Mouse (Mus musculus) thymus, postnatal 25 days (tissue): ENCODE measurements around the gene Nrg4.

Experiments used
- DNase-seq: peaks from one replicate; pipeline ENCODE4 v3.0.0; 2022

Nrg4 gene

DNA sequence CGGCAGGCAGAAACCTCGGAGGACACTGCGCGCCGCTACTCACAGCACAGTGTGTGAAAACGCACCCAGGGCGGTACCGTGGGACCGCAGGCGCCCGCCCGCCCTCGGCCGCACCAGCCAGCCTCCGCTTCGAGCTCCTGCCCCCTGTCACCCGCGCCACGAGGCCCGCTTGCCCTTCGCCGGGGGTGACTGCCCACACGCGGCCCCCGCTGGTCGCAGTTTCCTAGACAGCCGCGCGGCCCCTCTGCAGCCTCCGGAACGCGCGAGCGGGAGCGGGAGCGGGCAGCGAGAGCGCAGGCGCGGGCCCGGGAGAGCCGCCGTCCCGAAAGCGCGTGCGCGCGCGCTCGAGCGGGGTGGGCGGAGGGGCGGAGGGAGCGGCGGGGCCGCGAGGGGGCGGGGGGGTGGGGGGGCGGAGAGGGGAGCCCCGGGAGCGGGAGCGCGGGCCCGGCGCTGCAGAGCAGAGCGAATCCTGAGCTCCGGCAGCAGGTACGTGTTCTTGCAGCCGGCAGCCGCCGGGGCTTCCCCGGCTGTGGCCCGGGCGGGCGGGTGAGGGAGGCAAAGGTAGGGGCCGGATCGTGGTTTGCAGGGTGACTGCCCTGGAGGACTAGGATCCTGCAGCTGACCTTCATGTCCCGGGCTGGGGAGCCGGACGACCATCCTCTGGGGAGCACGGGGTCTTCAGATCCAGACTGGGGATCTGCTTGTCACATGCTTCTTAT is at the start of gene Nrg4, which contains the start of gene Tmem266:
TSS of gene Nrg4 (minus strand) at position 330 of the 719 bp plus-strand sequence.
TSS of gene Tmem266 (plus strand) at position 399 of the 719 bp plus-strand sequence.
- DNase-seq: peak; percentile 78

DNA sequence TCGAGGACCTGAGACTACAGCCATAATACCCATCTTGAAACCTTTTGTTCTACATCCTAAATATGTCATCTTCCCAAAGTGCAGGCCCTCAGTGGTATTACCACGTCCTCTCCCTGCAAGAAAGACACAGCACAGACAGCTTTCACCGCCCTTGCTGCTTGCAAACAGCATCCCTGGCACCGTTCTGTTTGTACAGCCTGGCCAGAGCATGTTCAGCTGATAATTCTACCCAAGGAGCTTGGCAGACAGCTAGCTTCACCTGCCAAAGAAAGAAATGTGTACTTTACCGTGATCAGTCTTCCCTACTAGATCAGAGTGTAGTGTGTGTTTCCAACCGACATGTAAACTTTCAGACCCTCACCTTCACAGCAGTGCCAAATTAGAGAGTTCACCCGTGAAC is 45.3 kb upstream of the Nrg4 start:
- no peak for DNase-seq

DNA sequence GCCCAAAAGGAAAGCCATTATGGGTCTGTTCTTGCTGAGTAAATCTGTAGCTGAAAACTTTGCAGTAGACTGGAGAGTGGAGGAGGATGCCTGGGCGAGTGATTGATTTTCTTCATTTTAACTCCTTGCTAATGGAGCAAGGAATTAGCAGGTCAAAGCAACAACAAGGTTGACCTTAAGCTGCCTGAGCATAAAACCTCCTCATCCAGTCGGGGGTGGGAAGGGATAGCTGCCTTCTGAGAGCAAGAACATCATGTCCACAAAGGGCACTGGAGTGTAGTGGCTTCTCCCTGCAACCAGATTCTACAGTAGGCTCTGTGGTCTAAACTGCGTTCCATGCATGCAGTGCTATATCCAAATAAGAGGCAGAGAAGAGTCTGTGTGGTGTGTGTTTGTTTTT is 41.4 kb upstream of the Nrg4 start:
- no peak for DNase-seq

DNA sequence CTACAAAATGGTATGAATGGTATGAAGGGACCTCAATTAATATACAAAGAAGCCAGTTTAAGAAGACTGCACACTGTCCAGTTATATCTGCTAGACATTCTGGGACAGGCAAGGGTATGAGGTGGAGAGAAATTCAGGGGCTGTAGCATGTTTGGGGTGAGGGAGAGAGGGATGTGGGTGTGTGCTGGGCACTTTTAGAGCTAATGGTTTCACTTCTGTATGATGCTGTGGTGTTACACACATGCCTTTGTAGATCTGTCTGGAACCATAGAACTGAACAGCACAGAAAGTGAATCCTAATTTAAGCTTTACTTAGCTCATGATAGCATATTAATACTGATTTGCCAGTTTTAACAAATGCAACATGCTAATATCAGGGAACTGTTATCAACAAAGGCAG is 37.1 kb upstream of the Nrg4 start:
- DNase-seq: no peak

DNA sequence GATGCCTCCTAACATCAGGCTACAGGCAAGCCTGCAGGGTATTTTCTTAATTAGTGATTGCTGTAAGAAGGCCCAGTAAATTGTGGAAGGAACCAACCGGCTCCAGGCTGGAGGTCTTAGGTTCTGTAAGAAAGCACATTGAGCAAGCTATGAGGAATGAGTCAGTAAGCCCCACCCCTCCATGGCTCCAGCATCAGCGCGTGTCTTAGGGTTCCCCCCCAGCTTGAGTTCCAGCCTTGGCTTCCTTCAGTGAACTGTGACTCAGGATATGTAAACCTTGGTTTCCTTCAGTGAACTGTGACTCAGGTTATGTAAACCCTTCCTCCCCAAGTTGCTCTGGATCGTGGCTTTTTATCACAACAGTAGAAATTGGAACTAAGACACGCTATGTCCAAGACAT is 35.3 kb upstream of the Nrg4 start:
- DNase-seq: no peak

DNA sequence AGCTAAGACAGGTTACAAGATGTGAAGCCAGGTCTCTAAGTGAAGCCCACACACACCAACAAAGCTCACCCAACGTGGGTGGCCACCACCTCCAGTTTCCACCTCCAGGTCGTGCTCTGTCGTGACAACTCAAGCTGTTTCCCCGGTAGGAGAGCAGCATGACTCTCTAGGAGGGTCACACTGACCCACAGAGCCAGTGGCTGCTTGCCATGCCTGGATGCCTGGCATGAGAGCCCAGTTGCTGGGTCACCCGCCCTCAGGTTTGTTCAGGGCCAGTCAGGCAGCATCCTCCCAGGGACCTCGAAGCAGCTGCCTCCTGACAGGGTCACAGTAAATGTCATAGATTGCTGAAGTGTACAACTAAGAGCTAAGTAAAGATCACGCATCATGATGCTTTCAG is 34.2 kb upstream of the Nrg4 start:
- DNase-seq: no peak

DNA sequence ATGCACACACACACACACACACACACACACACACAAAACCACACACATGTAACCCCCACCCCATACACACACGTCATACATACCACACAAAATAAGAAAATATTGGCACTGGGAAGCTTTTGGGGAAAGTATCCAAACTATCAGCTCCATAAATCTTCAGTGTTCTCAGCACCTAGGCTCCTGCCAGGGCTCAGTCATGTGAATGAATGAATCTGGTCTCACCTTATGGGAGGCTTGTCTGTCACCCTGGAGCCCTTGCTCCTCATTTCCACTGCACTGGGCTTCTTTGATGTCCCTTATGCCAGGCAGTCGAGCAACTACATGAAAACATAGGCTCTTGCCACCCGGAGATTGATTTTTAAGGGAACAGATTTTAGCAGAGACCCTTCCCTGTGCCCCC is 33.7 kb upstream of the Nrg4 start:
- no peak for DNase-seq

DNA sequence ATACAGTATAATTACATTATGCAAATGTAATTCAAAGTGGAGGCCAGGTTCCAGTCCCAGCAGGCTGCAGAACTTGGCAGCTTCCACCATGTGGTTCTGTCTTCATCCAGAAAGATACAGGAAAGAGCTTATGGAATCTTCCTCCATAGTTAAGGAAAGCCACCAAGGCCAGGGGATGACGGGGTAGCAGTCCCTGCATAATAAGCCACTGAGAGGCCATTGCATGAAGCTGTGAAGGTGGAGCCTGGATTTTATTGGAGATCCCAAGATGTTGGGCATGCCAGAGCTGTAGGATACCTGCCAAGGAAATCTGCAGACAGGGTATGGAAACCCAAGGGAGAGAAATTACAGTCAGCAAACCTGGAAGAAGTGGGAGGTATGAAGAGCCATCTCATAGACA is 30.5 kb upstream of the Nrg4 start:
- DNase-seq: no peak

DNA sequence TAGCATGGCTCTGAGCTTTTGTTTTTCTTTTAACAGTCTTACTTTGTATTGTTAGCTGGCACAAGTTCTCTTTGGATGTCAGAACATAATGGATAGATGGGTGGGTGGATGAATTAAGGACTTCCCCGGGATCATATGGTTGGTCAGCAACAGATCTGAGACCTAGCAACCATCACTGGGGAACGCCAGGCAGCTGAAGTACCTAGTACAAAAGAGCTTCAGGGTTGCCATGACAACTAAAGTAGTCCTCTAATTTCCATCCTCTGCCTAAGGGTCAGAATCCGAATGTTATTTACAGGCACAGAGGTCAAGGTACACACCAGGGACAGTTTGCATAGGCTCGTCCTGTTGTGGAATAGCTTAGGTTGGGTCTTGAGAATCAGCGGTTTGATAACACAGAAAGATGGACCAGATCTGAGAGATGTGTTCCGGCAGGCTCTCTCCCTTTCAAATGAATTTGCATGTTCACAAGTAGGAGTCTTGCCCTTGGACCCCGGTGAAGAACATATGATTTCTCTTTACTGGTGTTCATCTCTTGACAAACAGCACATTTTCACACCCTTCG is 28.7 kb upstream of the Nrg4 start:
- DNase-seq: no peak

DNA sequence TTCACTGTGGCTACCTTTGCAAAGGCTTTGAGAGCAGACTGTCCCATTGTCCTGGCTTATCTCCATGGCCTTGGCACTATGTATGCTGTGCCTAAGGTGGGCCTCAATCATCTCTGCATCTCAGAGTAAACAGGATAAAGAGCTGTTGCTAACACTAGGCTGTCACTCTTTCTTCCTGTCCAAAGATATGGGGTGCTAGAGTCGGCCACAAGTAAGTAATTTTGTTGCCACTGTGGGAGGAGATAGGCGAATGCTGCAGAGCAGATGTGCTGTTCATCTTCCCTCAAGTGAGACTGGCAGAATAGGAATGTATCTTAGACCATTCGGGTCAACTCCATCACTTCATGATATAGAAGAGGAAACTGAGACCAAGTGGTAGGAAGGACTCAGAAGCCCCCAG is 28.0 kb upstream of the Nrg4 start:
- no peak for DNase-seq

DNA sequence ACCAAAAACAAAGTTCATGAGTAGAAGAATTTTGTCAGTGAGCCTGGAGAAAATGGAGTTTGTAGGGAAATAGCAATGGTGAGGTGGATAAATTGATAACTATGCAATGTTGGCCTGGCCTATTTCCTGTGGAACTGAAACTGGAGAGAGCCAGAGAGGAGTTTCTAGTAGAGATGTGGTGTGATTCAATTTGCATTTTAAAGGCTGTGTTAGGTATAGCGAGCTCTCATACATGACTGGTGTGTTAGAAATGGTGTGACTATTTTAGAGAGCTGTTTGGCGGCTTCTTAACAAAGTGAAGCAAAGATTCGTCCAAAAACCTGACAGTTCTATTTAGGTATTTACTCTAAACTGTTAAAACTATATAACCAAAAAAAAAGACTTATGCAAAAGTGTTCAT is 22.0 kb upstream of the Nrg4 start:
- DNase-seq: no peak

DNA sequence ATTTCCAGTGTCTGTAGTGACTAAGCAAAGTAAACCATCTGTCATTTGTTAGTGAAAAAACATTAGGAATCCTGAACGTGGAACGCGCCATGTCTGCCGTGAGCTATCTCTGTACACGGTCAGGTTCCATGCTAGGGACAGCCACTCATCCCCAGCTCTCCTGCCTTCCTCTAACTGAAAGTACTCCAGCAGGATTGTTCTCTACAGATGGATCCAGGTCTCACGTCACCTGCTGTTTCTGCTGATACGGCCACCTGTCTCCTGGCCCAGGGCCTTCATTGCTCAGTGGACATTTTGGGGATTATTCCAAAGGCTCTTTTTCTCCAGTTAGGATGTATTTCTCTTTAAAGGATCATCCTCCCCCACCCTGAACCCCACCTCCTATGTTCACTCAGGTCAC is 18.7 kb upstream of the Nrg4 start:
- DNase-seq: no peak

DNA sequence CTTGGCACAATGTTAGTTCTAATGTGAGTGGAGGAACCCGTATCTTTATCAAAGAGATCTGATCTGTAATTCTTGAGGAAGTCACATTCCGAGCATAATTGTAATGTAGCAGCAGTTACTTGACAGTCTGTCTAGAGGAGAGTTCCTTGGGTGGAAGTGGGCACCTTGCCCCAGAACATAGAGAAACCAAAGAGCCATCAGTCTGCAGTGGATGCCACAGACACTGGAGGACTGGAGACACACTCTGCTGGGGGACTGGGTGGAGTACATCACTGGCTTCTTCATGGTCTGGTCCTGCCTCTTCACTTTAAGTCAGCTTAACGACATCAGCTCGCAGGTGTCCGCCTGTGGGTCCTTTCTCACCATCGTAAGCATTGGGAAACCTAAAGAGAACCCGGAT is 17.5 kb upstream of the Nrg4 start:
- DNase-seq: no peak

DNA sequence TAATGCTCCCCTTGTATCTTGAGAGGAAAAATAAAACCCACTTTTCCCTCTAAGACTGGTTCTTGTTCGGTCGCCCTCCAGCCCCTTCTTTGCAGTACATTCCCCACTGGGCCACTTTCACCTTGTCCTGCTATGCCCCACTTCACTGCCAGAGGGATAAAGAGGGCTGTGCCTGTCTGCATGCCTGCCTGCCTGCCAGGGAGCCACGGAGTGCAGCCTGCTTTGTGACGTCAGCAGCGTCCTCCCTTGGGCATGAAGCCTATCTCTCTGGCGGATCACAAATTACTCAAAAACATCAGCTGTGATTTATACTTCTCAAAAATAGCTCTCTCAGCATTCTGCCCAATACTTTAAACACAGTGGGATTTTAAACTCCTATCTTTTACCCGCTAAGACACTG is 6.3 kb upstream of the Nrg4 start:
- no peak for DNase-seq

DNA sequence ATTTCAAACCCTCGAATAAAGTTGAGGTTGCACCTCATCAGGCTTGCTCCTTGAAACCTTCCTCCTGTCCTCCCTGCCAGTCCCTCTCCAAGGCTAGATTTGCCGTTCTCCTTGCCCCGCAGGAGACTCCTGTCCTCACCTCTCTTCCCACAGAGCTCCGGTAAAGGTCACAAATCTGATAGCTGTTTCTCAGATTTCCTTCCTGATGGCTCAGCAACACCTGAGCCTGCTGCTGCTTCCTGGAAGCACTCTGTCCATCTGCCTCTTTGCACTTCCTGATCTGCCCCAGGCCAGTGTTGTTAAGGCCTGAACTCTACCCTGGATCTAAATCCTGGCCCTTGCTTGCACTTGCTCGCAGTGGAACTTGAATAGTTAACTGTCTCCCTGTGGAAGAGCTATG is 5.8 kb upstream of the Nrg4 start:
- DNase-seq: no peak

DNA sequence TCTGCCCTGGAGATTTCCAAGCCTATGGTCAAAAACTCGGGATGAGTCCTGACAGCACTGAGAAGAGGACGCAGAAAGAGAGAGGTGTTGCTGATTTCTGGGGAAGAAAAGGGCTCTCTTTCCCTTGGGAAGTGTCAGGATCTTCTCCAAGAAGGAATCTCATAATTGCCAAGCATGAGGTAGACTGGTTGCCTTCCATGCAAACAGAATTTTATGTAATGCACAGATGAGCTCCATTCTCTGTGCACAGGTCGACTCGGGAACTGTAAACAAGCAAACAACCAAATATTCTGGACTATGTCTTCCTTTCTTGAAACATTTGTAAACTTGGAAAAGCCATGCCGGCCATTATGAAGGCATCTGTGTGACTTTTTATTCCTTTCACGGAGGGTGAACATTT is 2.8 kb upstream of the Nrg4 start:
- DNase-seq: no peak

DNA sequence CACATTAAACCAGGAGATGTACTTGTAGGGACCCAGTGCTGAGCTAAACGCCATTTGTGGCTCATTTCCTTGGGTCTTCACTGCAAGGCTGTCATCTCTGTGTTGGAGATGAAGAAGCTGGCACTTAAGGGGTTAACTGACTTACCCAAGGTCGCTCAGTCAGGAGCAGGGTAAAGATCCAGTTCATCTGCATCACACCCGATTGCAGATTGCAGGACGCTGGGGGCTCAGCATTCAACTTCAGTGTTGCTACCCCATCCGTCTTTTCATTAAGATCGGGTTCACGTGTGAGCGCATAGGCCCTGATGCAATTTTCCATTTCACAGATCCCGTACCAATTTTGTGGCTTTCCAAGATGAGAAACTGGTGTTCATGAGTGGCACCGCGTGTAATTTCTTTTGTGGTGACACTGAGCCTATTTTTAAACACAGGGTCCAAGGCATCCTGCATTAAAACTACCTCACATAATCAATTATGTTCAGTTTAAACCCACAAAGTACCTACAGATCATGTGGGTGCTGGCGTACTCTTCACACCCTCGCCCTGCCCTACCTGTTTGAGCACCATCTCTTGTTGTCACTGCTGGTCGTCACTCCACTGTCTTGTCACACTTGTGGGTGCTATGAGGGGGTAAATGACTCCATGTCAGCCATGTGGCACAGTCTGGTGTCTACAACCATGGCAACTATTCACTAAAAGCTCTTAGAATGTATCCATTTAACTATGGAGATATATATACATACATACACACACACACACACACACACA is 1.7 kb upstream of the Nrg4 start:
- DNase-seq: no peak

DNA sequence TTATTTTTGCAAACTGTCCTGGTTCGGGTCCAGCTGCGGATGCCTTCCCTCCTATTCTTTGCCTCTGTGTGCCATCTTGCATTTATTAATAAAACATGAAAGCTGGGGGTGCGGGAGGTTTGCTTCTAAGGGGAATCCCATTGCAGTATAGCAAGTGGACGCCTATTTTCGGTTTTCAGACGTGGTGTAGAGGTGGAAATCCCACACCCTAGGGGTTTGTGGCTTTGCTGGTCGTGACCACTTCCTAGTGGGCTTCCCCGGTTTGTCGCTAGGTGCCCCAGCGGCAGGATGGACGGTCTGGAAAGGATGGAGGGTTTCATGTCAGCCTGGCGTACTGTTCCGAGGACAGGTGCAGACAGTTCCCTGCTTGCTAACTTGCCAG is 581 bp upstream of the Nrg4 start:
- peak; percentile 12 for DNase-seq

DNA sequence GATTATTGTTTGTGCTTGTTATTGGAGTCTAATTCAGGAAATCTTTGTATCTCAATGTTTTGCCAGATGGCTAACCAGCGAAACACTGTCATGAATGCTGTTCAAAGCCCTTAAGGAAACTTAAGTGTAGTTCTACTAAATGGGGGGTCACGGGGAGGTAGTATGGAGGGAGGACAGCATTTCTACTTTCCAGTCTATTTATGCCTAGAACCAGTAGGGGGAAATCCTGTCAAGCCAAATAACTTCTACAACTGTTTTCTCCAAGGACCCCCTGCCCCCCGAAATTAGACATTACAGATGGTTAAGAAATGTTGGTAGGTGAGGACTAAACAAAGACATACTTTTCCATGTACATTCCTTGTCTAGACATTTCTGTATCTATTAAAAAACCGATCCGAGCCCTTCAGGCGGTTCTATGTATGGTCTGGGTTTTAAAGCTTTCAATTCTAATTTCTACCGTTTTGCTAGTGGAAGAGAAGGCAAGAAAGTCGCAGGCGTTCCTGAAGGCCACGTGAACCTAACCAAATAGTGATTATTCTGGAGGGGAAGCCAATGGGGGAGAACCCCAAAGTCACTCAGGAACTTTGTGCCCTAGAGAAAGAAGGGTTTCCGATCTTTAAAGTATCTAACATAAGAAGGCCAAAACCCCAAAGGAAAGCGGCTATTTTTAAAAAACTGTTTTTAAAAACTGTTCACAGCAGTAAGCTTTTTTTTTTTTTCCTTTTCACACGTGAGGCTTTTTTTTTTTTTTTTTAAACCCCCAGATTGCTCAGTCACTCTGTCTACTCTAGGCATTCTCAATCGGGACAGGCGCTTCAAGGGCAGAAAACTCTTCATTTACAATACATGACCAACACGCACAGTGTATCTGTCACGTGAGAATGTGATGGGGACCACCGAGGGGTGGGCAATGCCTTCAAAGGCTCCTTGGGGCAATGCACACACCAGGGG is 805 bp downstream of the Nrg4 start:
- DNase-seq: no peak

DNA sequence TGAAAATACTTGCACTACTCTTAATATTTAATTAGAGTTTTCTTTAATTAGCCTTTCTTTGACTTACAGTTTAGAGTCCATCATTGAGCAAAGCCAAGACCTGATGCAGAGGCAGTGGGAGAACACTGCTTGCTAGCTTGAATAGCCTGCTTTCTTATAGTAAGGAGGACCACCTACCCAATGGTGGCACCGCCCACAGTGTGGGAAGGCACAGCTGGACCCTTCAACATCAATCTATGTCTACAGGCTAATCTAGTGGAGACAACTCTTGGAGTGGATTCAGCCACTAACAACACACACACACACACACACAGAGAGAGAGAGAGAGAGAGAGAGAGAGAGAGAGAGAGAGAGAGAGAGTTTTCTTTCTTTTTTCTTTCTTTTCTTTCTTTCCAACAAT is 1.6 kb downstream of the Nrg4 start:
- no peak for DNase-seq

DNA sequence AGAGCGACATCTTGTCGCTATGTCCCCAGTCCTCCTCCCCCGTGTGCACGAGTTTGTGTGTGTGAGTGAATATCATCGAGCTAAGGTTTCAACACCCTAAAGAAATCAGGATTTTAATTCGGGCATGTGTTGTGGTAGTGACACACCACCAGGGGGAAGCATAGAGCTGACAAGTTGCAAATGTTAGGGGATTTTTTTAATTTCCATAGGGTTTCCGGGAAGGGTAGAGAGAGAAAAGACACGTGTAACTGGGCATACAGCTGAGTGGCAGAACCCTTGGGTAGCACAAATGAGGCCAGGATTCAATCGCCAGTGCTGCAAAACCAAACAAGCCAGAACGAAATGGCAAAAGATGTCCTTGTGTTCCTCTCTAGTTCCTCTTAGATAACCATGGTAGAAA is 2.1 kb downstream of the Nrg4 start:
- DNase-seq: no peak

DNA sequence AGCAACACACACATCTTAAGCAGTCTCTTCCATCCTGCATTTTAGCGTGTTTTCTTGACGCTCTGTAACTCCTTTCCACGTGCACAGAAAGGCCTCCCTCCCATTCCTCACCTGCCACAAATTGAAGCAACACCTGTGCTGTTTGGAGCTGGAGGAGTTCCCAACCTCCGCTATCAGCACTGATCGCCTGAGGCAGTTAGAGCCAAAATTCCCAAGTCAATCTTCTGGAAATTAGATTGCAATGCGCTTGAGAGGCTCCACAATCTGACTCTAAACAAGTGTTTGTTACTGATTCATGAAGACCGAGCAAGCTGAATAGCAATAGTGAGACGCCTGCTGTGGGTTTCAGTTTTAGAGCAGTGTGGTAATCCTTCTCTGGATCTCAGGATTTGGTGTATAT is 2.6 kb downstream of the Nrg4 start:
- DNase-seq: no peak

DNA sequence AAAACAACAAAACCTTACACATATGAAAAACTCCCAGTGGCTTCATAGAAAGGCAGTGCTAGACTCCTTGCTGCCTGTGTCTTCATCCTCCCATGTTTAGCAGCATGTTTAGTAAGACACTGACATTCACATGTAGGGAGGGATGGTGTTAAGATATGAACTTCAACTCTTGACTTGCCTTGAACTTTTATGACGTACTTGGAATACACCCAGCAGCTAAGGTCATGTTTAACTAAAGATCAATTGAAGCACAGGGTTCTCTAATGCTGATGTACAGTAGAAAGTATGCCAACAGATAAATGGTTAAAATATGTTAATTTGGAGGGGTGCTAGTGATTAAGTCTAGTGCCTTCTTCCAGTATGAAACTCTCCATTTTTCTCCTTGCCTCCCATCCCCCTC is 4.0 kb downstream of the Nrg4 start:
- DNase-seq: no peak
